Mouse (Mus musculus) layer of hippocampus, postnatal 10 days (tissue): Measurements from ENCODE around the gene Vgll2. TPM values are rescaled to one million over a fixed set of nuclear protein-coding genes. Genes with fewer than 3 reads are reported as not detected.

Source experiments
- microRNA-seq, 2 experiments: library from miRNA; unstranded; fragments of <30 nt; microRNA quantifications; one replicate each; pipeline ENCODE4 v1.2.0; 2021
- total RNA-seq, 2 experiments: library from RNA; stranded (reverse); gene quantifications; 2 replicates each; pipeline ENCODE4 v1.2.3; 2021

Gene Vgll2
- total RNA-seq, 2 experiments from 2014 or later: 0.33 TPM; not detected in 1

Small RNA genes lying within 50 kb of the gene (microRNA-seq; reads per million reads assigned to microRNA genes)
- 0 reads per million in 2 experiments for gene Gm24084

Other genes with a start within 250 kb of the Vgll2 start
- gene Ros1, start 172.7 kb downstream of the Vgll2 start, total RNA-seq: not detected
- 10 to 100 TPM; 12.1 to 12.5 TPM for gene Dcbld1, start 211.1 kb downstream of the Vgll2 start, total RNA-seq